Comparison of ENCODE assay signal across 8 mouse cellular contexts in the genomic region with DNA sequence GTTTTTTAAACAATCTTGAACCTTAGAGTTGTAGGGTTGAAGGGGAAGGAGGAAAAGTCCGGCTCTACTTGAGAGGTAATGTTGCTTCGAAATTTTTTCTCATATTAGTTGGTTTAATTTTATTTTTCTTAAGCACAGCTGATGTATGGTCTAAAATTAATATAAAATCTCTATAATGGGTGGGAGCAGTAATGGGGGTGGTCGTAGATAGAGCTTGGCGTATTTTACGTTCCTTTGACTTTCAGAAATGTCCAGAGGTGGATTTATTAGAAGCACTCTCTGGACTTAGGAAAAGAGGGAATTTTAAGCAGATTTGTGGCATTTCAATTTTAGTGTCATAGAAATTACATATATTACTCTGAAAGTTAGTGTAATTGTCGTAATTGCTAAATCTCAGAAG. TPM values are rescaled to one million over a fixed set of nuclear protein-coding genes. Genes with fewer than 3 reads are reported as not detected.
DNase-seq lines count a peak whose midpoint lies in the region; ATAC-seq lines count a peak whose summit lies in the region.

No protein-coding gene starts in this region.

- H3K36me3 ChIP-seq in heart, embryonic 16.5 days (ENCODE audit: control insufficient read depth, insufficient read depth): no peaks in the 10 kb centered on the region
- H3K36me3 ChIP-seq in embryonic facial prominence, embryonic 10.5 days (replicated peaks): no peaks in the 10 kb centered on the region
- no peaks in the 10 kb centered on the region for H3K36me3 ChIP-seq in intestine, embryonic 15.5 days
- no peaks in the 10 kb centered on the region for H3K36me3 ChIP-seq in midbrain, embryonic 14.5 days (ENCODE audit: control insufficient read depth, insufficient read depth, low read length)

- H3K9me3 ChIP-seq in heart, embryonic 16.5 days (replicated peaks; ENCODE audit: control insufficient read depth, low read length): no peaks in the 10 kb centered on the region
- H3K9me3 ChIP-seq in embryonic facial prominence, embryonic 10.5 days: no peaks in the 10 kb centered on the region
- H3K9me3 ChIP-seq in intestine, embryonic 15.5 days: no peaks in the 10 kb centered on the region
- no peaks in the 10 kb centered on the region for H3K9me3 ChIP-seq in midbrain, embryonic 14.5 days (ENCODE audit: control insufficient read depth, low read length)

- H3K4me3 ChIP-seq in heart, embryonic 16.5 days (ENCODE audit: low read length): peak overlapping the region; percentile 74
- H3K4me3 ChIP-seq in embryonic facial prominence, embryonic 10.5 days: peak overlapping the region; percentile 68
- H3K4me3 ChIP-seq in intestine, embryonic 15.5 days (replicated peaks): no peak overlapping the region
- no peak overlapping the region for H3K4me3 ChIP-seq in midbrain, embryonic 14.5 days (replicated peaks; ENCODE audit: low read depth, low read length)

- H3K9ac ChIP-seq in heart, embryonic 16.5 days (ENCODE audit: low read length): no peak overlapping the region
- no peak overlapping the region for H3K9ac ChIP-seq in intestine, embryonic 15.5 days
- H3K9ac ChIP-seq in midbrain, embryonic 14.5 days (replicated peaks; ENCODE audit: low read length): no peak overlapping the region

- no peaks in the 10 kb centered on the region for H3K4me1 ChIP-seq in heart, embryonic 16.5 days (ENCODE audit: control insufficient read depth, insufficient read depth, low read length)
- no peaks in the 10 kb centered on the region for H3K4me1 ChIP-seq in embryonic facial prominence, embryonic 10.5 days
- no peaks in the 10 kb centered on the region for H3K4me1 ChIP-seq in intestine, embryonic 15.5 days (replicated peaks)
- H3K4me1 ChIP-seq in midbrain, embryonic 14.5 days (ENCODE audit: control insufficient read depth, insufficient read depth, low read length): no peaks in the 10 kb centered on the region

- no peak overlapping the region for H3K27ac ChIP-seq in heart, embryonic 16.5 days (ENCODE audit: low read length)
- H3K27ac ChIP-seq in embryonic facial prominence, embryonic 10.5 days (replicated peaks): no peak overlapping the region
- no peak overlapping the region for H3K27ac ChIP-seq in intestine, embryonic 15.5 days
- H3K27ac ChIP-seq in midbrain, embryonic 14.5 days (replicated peaks; ENCODE audit: low read depth, low read length): no peak overlapping the region

- WGBS in heart, embryonic 16.5 days: 67% methylated on average over 6 of the region's 6 CpGs
- WGBS in embryonic facial prominence, embryonic 10.5 days: 87% methylated on average over 6 of the region's 6 CpGs
- WGBS in intestine, embryonic 15.5 days: 80% methylated on average over 6 of the region's 6 CpGs
- WGBS in midbrain, embryonic 14.5 days: 87% methylated on average over 6 of the region's 6 CpGs

- peak overlapping the region; percentile 58 for H3K4me2 ChIP-seq in heart, embryonic 16.5 days (ENCODE audit: low read depth, low read length)
- peak overlapping the region; percentile 49; the same call in 1 of the 2 replicates for H3K4me2 ChIP-seq in intestine, embryonic 15.5 days (replicated peaks)
- peak overlapping the region; percentile 56 for H3K4me2 ChIP-seq in midbrain, embryonic 14.5 days (ENCODE audit: low read length)

- no peaks in the 10 kb centered on the region for H3K27me3 ChIP-seq in heart, embryonic 16.5 days (ENCODE audit: control insufficient read depth, insufficient read depth, low read length)
- no peaks in the 10 kb centered on the region for H3K27me3 ChIP-seq in embryonic facial prominence, embryonic 10.5 days (replicated peaks; ENCODE audit: low read depth, poor library complexity, severe bottlenecking)
- H3K27me3 ChIP-seq in intestine, embryonic 15.5 days (replicated peaks): no peaks in the 10 kb centered on the region
- no peaks in the 10 kb centered on the region for H3K27me3 ChIP-seq in midbrain, embryonic 14.5 days (ENCODE audit: control insufficient read depth, insufficient read depth, low read length)

- ATAC-seq in heart, embryonic 16.5 days (replicated peaks; ENCODE audit: extremely low read depth, insufficient read depth, low FRiP score): no peak
- no peak for ATAC-seq in intestine, embryonic 15.5 days
- ATAC-seq in midbrain, embryonic 14.5 days (ENCODE audit: low FRiP score, low TSS enrichment): no peak

- DNase-seq in heart, adult 11 months: no peak
- DNase-seq in embryonic facial prominence, embryonic 10.5 days (ENCODE audit: low spot score): no peak
- DNase-seq in midbrain, embryonic 14.5 days: no peak
- no peak for DNase-seq in thymus, postnatal 25 days
- no peak for DNase-seq in cerebellum, adult 9-11 months
- DNase-seq in right cerebral cortex, postnatal 4 days: no peak

RNA-seq across cellular contexts. Expression of gene 2610002M06Rik, which starts 0.6 kb away (rescaled TPM):
- polyA plus RNA-seq in heart, embryonic 16.5 days (2015; fragmentation: Nextera tagmentation; extraction: Ambion mirVana): 11.3 and 13.0 TPM in 2 replicates
- 5.9 and 7.6 TPM in 2 replicates for polyA plus RNA-seq in embryonic facial prominence, embryonic 10.5 days (2016; fragmentation: Nextera tagmentation; extraction: Ambion mirVana)
- polyA plus RNA-seq in intestine, embryonic 15.5 days (2015; fragmentation: Nextera tagmentation; extraction: Ambion mirVana): 13.5 and 14.7 TPM in 2 replicates
- polyA plus RNA-seq in midbrain, embryonic 14.5 days (2014; fragmentation: Nextera tagmentation; extraction: Ambion mirVana): 17.9 and 21.4 TPM in 2 replicates

RNA-seq across cellular contexts. Expression of gene Tent5d, which starts 24.3 kb away (rescaled TPM):
- polyA plus RNA-seq in heart, embryonic 16.5 days (2015; fragmentation: Nextera tagmentation; extraction: Ambion mirVana): 0.32 and 0.64 TPM in 2 replicates
- polyA plus RNA-seq in embryonic facial prominence, embryonic 10.5 days (2016; fragmentation: Nextera tagmentation; extraction: Ambion mirVana): 0.05 and 0.42 TPM in 2 replicates
- polyA plus RNA-seq in intestine, embryonic 15.5 days (2015; fragmentation: Nextera tagmentation; extraction: Ambion mirVana): not detected in 2 replicates
- 0.18 TPM in 1 of 2 replicates, not detected in the other for polyA plus RNA-seq in midbrain, embryonic 14.5 days (2014; fragmentation: Nextera tagmentation; extraction: Ambion mirVana)

Comparison
In these comparisons a context has a peak if more than half of its experiments do, and no peak if none do; other contexts are left out.
1. H3K4me3 ChIP-seq: peak in heart, embryonic 16.5 days (single experiment) and embryonic facial prominence, embryonic 10.5 days (single experiment); none in intestine, embryonic 15.5 days (single experiment) and midbrain, embryonic 14.5 days (single experiment).
2. Peak in every context shown above with its lines, with median percentiles within 50 percentile points of each other: H3K4me2 ChIP-seq.